Mouse (Mus musculus): Measurements from ENCODE around the gene Efna5. TPM values are rescaled to one million over a fixed set of nuclear protein-coding genes. Genes with fewer than 3 reads are reported as not detected.

Efna5 gene
- polyA plus RNA-seq, 1 experiment from 2014 or later: 34.6 TPM

- Histone ChIP-seq H3K36me3 (no peaks in the 10 kb centered on the region), H3K4me1 (no peaks in the 10 kb centered on the region), H3K27ac (peak overlapping the region; percentile 95; the same call in 1 of the 2 replicates), H3K9ac (peak overlapping the region; percentile 70), H3K4me2 (peak overlapping the region; percentile 78), H3K27me3 (replicated peaks) (no peaks in the 10 kb centered on the region), H3K9me3 (no peaks in the 10 kb centered on the region), H3K4me3 (replicated peaks) (peak overlapping the region; percentile 73)
- ATAC-seq (ENCODE audit: insufficient read depth, low FRiP score, low read depth): no peak
- WGBS: under 1% methylated on average over 44 of the region's 45 CpGs
Measured at GRCm38 (mm10) chr17:62879526-62880310, 1.4 kb downstream of the Efna5 start.

GRCm38 (mm10) chr17:62875727-62876126, 5.4 kb downstream of the Efna5 start:
- Histone ChIP-seq H3K4me2 (no peak overlapping the region), H3K9me3 (no peaks in the 10 kb centered on the region), H3K4me3 (replicated peaks) (no peak overlapping the region), H3K36me3 (no peaks in the 10 kb centered on the region), H3K27ac (no peak overlapping the region), H3K4me1 (no peaks in the 10 kb centered on the region), H3K27me3 (replicated peaks) (no peaks in the 10 kb centered on the region), H3K9ac (no peak overlapping the region)
- 21% methylated on average over 3 of the region's 3 CpGs for WGBS
- no peak for ATAC-seq (ENCODE audit: insufficient read depth, low FRiP score, low read depth)

GRCm38 (mm10) chr17:62871928-62872327, 9.2 kb downstream of the Efna5 start:
- no peaks in the 10 kb centered on the region for H3K27me3 ChIP-seq (replicated peaks)
- H3K36me3 ChIP-seq: no peaks in the 10 kb centered on the region
- H3K9ac ChIP-seq: no peak overlapping the region
- H3K4me2 ChIP-seq: no peak overlapping the region
- 54% methylated on average over 3 of the region's 3 CpGs for WGBS
- H3K27ac ChIP-seq: no peak overlapping the region
- no peaks in the 10 kb centered on the region for H3K9me3 ChIP-seq
- H3K4me1 ChIP-seq: no peaks in the 10 kb centered on the region
- H3K4me3 ChIP-seq (replicated peaks): no peak overlapping the region
- ATAC-seq (ENCODE audit: insufficient read depth, low FRiP score, low read depth): no peak

GRCm38 (mm10) chr17:62871191-62871590, 9.9 kb downstream of the Efna5 start:
- 67% methylated on average over 5 of the region's 5 CpGs for WGBS

GRCm38 (mm10) chr17:62870446-62870845, 10.7 kb downstream of the Efna5 start:
- H3K4me1 ChIP-seq: no peaks in the 10 kb centered on the region
- no peak overlapping the region for H3K27ac ChIP-seq
- no peaks in the 10 kb centered on the region for H3K9me3 ChIP-seq
- no peak overlapping the region for H3K9ac ChIP-seq
- no peaks in the 10 kb centered on the region for H3K27me3 ChIP-seq (replicated peaks)
- no peaks in the 10 kb centered on the region for H3K36me3 ChIP-seq
- no peak overlapping the region for H3K4me3 ChIP-seq (replicated peaks)
- H3K4me2 ChIP-seq: no peak overlapping the region
- ATAC-seq (ENCODE audit: insufficient read depth, low FRiP score, low read depth): no peak
- 83% methylated on average over 5 of the region's 5 CpGs for WGBS

More at GRCm38 (mm10) chr17:62871191-62871590, 9.9 kb downstream of the Efna5 start:
- no peak for ATAC-seq (ENCODE audit: insufficient read depth, low FRiP score, low read depth)
- H3K36me3 ChIP-seq: no peaks in the 10 kb centered on the region
- H3K4me1 ChIP-seq: no peaks in the 10 kb centered on the region
- no peaks in the 10 kb centered on the region for H3K9me3 ChIP-seq
- H3K9ac ChIP-seq: no peak overlapping the region
- no peaks in the 10 kb centered on the region for H3K27me3 ChIP-seq (replicated peaks)
- H3K4me3 ChIP-seq (replicated peaks): no peak overlapping the region
- H3K4me2 ChIP-seq: no peak overlapping the region
- H3K27ac ChIP-seq: no peak overlapping the region

- no peaks in the 10 kb centered on the region for H3K36me3 ChIP-seq
- H3K27me3 ChIP-seq (replicated peaks): no peaks in the 10 kb centered on the region
- WGBS: 82% methylated on average over 8 of the region's 8 CpGs
- no peak for ATAC-seq (ENCODE audit: insufficient read depth, low FRiP score, low read depth)
- no peaks in the 10 kb centered on the region for H3K9me3 ChIP-seq
- no peak overlapping the region for H3K27ac ChIP-seq
- no peak overlapping the region for H3K4me2 ChIP-seq
- no peak overlapping the region for H3K9ac ChIP-seq
- no peak overlapping the region for H3K4me3 ChIP-seq (replicated peaks)
- H3K4me1 ChIP-seq: 0 out of 2 replicates have a peak, but pooled peaks cover 7% of the 10 kb centered on the region
Measured at GRCm38 (mm10) chr17:62864966-62865365, 16.2 kb downstream of the Efna5 start.

GRCm38 (mm10) chr17:62863004-62863403, 18.1 kb downstream of the Efna5 start:
- no peaks in the 10 kb centered on the region for H3K9me3 ChIP-seq
- H3K4me1 ChIP-seq: 0 out of 2 replicates have a peak, but pooled peaks cover 7% of the 10 kb centered on the region
- no peak overlapping the region for H3K9ac ChIP-seq
- no peak for ATAC-seq (ENCODE audit: insufficient read depth, low FRiP score, low read depth)
- H3K4me3 ChIP-seq (replicated peaks): no peak overlapping the region
- H3K27ac ChIP-seq: peak overlapping the region; percentile 82
- 58% methylated on average over 3 of the region's 3 CpGs for WGBS
- no peaks in the 10 kb centered on the region for H3K27me3 ChIP-seq (replicated peaks)
- H3K36me3 ChIP-seq: no peaks in the 10 kb centered on the region
- H3K4me2 ChIP-seq: peak overlapping the region; percentile 38

- H3K4me1 ChIP-seq: 0 out of 2 replicates have a peak, but pooled peaks cover 7% of the 10 kb centered on the region
- H3K4me2 ChIP-seq: peak overlapping the region; percentile 38
- ATAC-seq (ENCODE audit: insufficient read depth, low FRiP score, low read depth): peak; percentile 84
- H3K9me3 ChIP-seq: no peaks in the 10 kb centered on the region
- H3K4me3 ChIP-seq (replicated peaks): no peak overlapping the region; the same call in 1 of the 2 replicates
- no peaks in the 10 kb centered on the region for H3K36me3 ChIP-seq
- peak overlapping the region; percentile 82 for H3K27ac ChIP-seq
- no peak overlapping the region for H3K9ac ChIP-seq
- WGBS: 14% methylated on average over 12 of the region's 12 CpGs
- H3K27me3 ChIP-seq (replicated peaks): no peaks in the 10 kb centered on the region
Measured at GRCm38 (mm10) chr17:62862298-62862999, 18.7 kb downstream of the Efna5 start.

- no peak for ATAC-seq (ENCODE audit: insufficient read depth, low FRiP score, low read depth)
- Histone ChIP-seq H3K27ac (no peak overlapping the region), H3K27me3 (replicated peaks) (no peaks in the 10 kb centered on the region), H3K4me3 (replicated peaks) (no peak overlapping the region), H3K9ac (no peak overlapping the region), H3K36me3 (no peaks in the 10 kb centered on the region), H3K9me3 (no peaks in the 10 kb centered on the region), H3K4me2 (no peak overlapping the region), H3K4me1 (peaks cover 6% of the 10 kb centered on the region; the same call in 1 of the 2 replicates)
- 69% methylated on average over 8 of the region's 8 CpGs for WGBS
Measured at GRCm38 (mm10) chr17:62857275-62857674, 23.8 kb downstream of the Efna5 start.

GRCm38 (mm10) chr17:62853741-62854140, 27.4 kb downstream of the Efna5 start:
- Histone ChIP-seq H3K4me1 (peaks cover 13% of the 10 kb centered on the region; the same call in 1 of the 2 replicates), H3K4me2 (no peak overlapping the region), H3K9me3 (no peaks in the 10 kb centered on the region), H3K36me3 (no peaks in the 10 kb centered on the region), H3K27ac (no peak overlapping the region), H3K27me3 (replicated peaks) (no peaks in the 10 kb centered on the region), H3K4me3 (replicated peaks) (no peak overlapping the region), H3K9ac (no peak overlapping the region)
- no peak for ATAC-seq (ENCODE audit: insufficient read depth, low FRiP score, low read depth)
- 36% methylated on average over 6 of the region's 6 CpGs for WGBS

GRCm38 (mm10) chr17:62852822-62853608, 28.1 kb downstream of the Efna5 start:
- no peaks in the 10 kb centered on the region for H3K36me3 ChIP-seq
- H3K4me3 ChIP-seq (replicated peaks): no peak overlapping the region
- no peak for ATAC-seq (ENCODE audit: insufficient read depth, low FRiP score, low read depth)
- H3K9ac ChIP-seq: no peak overlapping the region
- no peak overlapping the region; the same call in 1 of the 2 replicates for H3K27ac ChIP-seq
- no peaks in the 10 kb centered on the region for H3K9me3 ChIP-seq
- no peak overlapping the region for H3K4me2 ChIP-seq
- no peaks in the 10 kb centered on the region for H3K27me3 ChIP-seq (replicated peaks)
- WGBS: 11% methylated on average over 3 of the region's 3 CpGs
- peaks cover 13% of the 10 kb centered on the region; the same call in 1 of the 2 replicates for H3K4me1 ChIP-seq
